Mouse (Mus musculus) myocyte (in vitro differentiated cells): Measurements from ENCODE around the gene Tead3. TPM values are rescaled to one million over a fixed set of nuclear protein-coding genes. Genes with fewer than 3 reads are reported as not detected.

Source experiments
- H3K27me3 ChIP-seq: one replicate; pipeline ENCODE4 v1.6.1; 2011; ENCODE audit not compliant: control insufficient read depth, insufficient read depth, insufficient read length
- H3K36me3 ChIP-seq: one replicate; pipeline ENCODE4 v1.6.1; 2011; ENCODE audit not compliant: control insufficient read depth, insufficient read depth
- H3K4me2 ChIP-seq: one replicate; pipeline ENCODE4 v1.6.1; 2011; ENCODE audit warnings: low read depth, control low read depth
- H3K4me3 ChIP-seq: one replicate; pipeline ENCODE4 v1.5.1; 2011; ENCODE audit warnings: mild to moderate bottlenecking, control low read depth, moderate library complexity
- H3K79me2 ChIP-seq: one replicate; pipeline ENCODE4 v1.6.1; 2011; ENCODE audit not compliant: control insufficient read depth, insufficient read depth
- H3ac ChIP-seq: one replicate; pipeline ENCODE4 v1.6.1; 2011; ENCODE audit not compliant: control insufficient read depth, insufficient read length
- CEBPB ChIP-seq: IDR thresholded peaks from 2 replicates; pipeline ENCODE4 v1.6.1; 2011; ENCODE audit warnings: mild to moderate bottlenecking, moderate library complexity; ENCODE audit not compliant: poor library complexity, insufficient read depth, severe bottlenecking
- E2F4 ChIP-seq: IDR thresholded peaks from one replicate; pipeline ENCODE4 v1.6.1; 2011; ENCODE audit warnings: mild to moderate bottlenecking, control low read depth, moderate library complexity; ENCODE audit not compliant: insufficient read depth
- MAX ChIP-seq: IDR thresholded peaks from one replicate; pipeline ENCODE4 v1.6.1; 2011; ENCODE audit warnings: low read depth, mild to moderate bottlenecking, control low read depth
- MYOD1 ChIP-seq, 3 experiments: IDR thresholded peaks; one replicate each; pipeline ENCODE4 v1.6.1; 2011; ENCODE audit warnings: control low read depth in 2 of 3, low read depth in 2 of 3, mild to moderate bottlenecking in 2 of 3, moderate library complexity in 1 of 3; ENCODE audit not compliant: insufficient read length in 2 of 3, control insufficient read depth in 1 of 3
- MYOG ChIP-seq, 3 experiments: IDR thresholded peaks; one replicate each; pipeline ENCODE4 v1.6.1; 2011; ENCODE audit warnings: control low read depth in 2 of 3, low read depth in 2 of 3, mild to moderate bottlenecking in 2 of 3; ENCODE audit not compliant: insufficient read length in 2 of 3, control insufficient read depth in 1 of 3, insufficient read depth in 1 of 3
- POLR2A ChIP-seq: IDR thresholded peaks from one replicate; pipeline ENCODE4 v1.6.1; 2011; ENCODE audit warnings: low read depth, mild to moderate bottlenecking, control low read depth, moderate library complexity; ENCODE audit not compliant: insufficient read length
- POLR2AphosphoS2 ChIP-seq: IDR thresholded peaks from one replicate; pipeline ENCODE4 v1.6.1; 2011; ENCODE audit warnings: low read depth, control low read depth; ENCODE audit not compliant: insufficient read length
- REST ChIP-seq: IDR thresholded peaks from one replicate; pipeline ENCODE4 v1.6.1; 2011; ENCODE audit warnings: mild to moderate bottlenecking, control low read depth, moderate library complexity; ENCODE audit not compliant: insufficient read depth, insufficient read length
- SRF ChIP-seq: IDR thresholded peaks from one replicate; pipeline ENCODE4 v1.6.1; 2011; ENCODE audit warnings: low read depth; ENCODE audit not compliant: control insufficient read depth, insufficient read length
- TCF12 ChIP-seq: IDR thresholded peaks from one replicate; pipeline ENCODE4 v1.6.1; 2011; ENCODE audit warnings: mild to moderate bottlenecking, control low read depth; ENCODE audit not compliant: poor library complexity, insufficient read depth, severe bottlenecking
- TCF3 ChIP-seq: IDR thresholded peaks from one replicate; pipeline ENCODE4 v1.6.1; 2011; ENCODE audit warnings: low read depth, control low read depth; ENCODE audit not compliant: insufficient read length
- USF1 ChIP-seq: IDR thresholded peaks from one replicate; pipeline ENCODE4 v1.6.1; 2011; ENCODE audit warnings: low read depth, mild to moderate bottlenecking, control low read depth, moderate library complexity
- polyA plus RNA-seq: library from polyadenylated mRNA; unstranded; fragments of >200 nt; fragmentation: generic; extraction: Trizol; gene quantifications from one replicate; pipeline ENCODE4 v1.2.1, GENCODE M21; 2012; ENCODE audit warnings: missing spikeins

Tead3 gene
- polyA plus RNA-seq, 1 experiment = 20.1 TPM

- H3K27me3 ChIP-seq = no peaks in the 10 kb centered on the region
- H3K79me2 ChIP-seq = peaks cover 15% of the 10 kb centered on the region
- TF ChIP-seq SRF (no peak), USF1 (no peak), POLR2A (no peak), E2F4 (no peak), TCF3 (no peak), TCF12 (no peak), MYOG (IDR thresholded peaks at IDR 0.05; ENCODE audit: control insufficient read depth in 1 of 3, insufficient read depth in 1 of 3, insufficient read length in 2 of 3, low read depth in 2 of 3) (no peak), MYOD1 (IDR thresholded peaks at IDR 0.05; ENCODE audit: control insufficient read depth in 1 of 3, insufficient read length in 2 of 3, low read depth in 2 of 3) (no peak), CEBPB (no peak)
- peaks cover 3% of the 10 kb centered on the region for H3K36me3 ChIP-seq
- no peak overlapping the region for H3K4me2 ChIP-seq
- H3ac ChIP-seq = no peak overlapping the region
- no peak overlapping the region for H3K4me3 ChIP-seq
Observed at GRCm38 (mm10) chr17:28317725-28318124, 32.9 kb downstream of the Tead3 start.

- TF ChIP-seq MYOG (IDR thresholded peaks at IDR 0.05; ENCODE audit: control insufficient read depth in 1 of 3, insufficient read depth in 1 of 3, insufficient read length in 2 of 3, low read depth in 2 of 3) (no peak), TCF3 (no peak), E2F4 (no peak), REST (no peak), POLR2A (no peak), CEBPB (no peak), POLR2AphosphoS2 (no peak), USF1 (no peak), SRF (no peak), MYOD1 (IDR thresholded peaks at IDR 0.05; ENCODE audit: control insufficient read depth in 1 of 3, insufficient read length in 2 of 3, low read depth in 2 of 3) (no peak), MAX (no peak)
- Histone ChIP-seq H3ac (no peak overlapping the region), H3K4me2 (no peak overlapping the region), H3K79me2 (peaks cover 15% of the 10 kb centered on the region), H3K27me3 (no peaks in the 10 kb centered on the region), H3K4me3 (no peak overlapping the region), H3K36me3 (no peaks in the 10 kb centered on the region)
Observed at GRCm38 (mm10) chr17:28317091-28317490, 33.5 kb downstream of the Tead3 start.

DNA sequence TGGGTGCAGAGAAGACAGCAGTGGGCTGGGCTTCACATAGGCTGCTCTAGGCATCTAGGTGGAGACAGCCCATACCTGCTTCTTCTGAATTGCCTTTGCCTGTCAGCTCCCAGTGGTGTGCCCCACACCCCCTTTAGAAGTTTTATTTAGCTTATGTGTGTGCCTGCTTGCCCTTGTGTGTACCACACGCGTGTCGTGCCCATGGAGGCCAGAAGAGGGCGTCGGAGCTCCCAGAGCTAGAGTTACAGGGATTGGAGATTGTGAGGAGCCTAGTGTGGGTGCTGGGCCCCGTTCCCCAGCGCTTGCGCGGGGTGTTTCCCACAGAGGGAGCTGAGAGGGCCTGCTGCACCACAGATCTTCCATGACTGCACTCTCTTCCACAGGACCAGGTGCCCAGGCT is 34.1 kb downstream of the Tead3 start:
- Histone ChIP-seq H3K79me2 (peaks cover 15% of the 10 kb centered on the region), H3K27me3 (no peaks in the 10 kb centered on the region), H3K4me2 (no peak overlapping the region), H3K36me3 (no peaks in the 10 kb centered on the region), H3K4me3 (no peak overlapping the region), H3ac (no peak overlapping the region)
- TF ChIP-seq MYOD1 (IDR thresholded peaks at IDR 0.05; ENCODE audit: control insufficient read depth in 1 of 3, insufficient read length in 2 of 3, low read depth in 2 of 3) (no peak), E2F4 (no peak), POLR2A (no peak), MYOG (IDR thresholded peaks at IDR 0.05; ENCODE audit: control insufficient read depth in 1 of 3, insufficient read depth in 1 of 3, insufficient read length in 2 of 3, low read depth in 2 of 3) (no peak), TCF12 (no peak), USF1 (no peak), CEBPB (no peak), TCF3 (no peak), MAX (no peak), POLR2AphosphoS2 (no peak), REST (no peak), SRF (no peak)

- Histone ChIP-seq H3K27me3 (no peaks in the 10 kb centered on the region), H3K36me3 (no peaks in the 10 kb centered on the region), H3K79me2 (peaks cover 15% of the 10 kb centered on the region), H3ac (no peak overlapping the region), H3K4me3 (no peak overlapping the region), H3K4me2 (no peak overlapping the region)
- TF ChIP-seq MYOD1 (IDR thresholded peaks at IDR 0.05; ENCODE audit: control insufficient read depth in 1 of 3, insufficient read length in 2 of 3, low read depth in 2 of 3) (no peak), SRF (no peak), MAX (no peak), E2F4 (no peak), POLR2A (no peak), USF1 (no peak), TCF12 (no peak), CEBPB (no peak), TCF3 (no peak), REST (no peak), POLR2AphosphoS2 (no peak), MYOG (IDR thresholded peaks at IDR 0.05; ENCODE audit: control insufficient read depth in 1 of 3, insufficient read depth in 1 of 3, insufficient read length in 2 of 3, low read depth in 2 of 3) (no peak)
Observed at GRCm38 (mm10) chr17:28315611-28316160, 34.9 kb downstream of the Tead3 start.

DNA sequence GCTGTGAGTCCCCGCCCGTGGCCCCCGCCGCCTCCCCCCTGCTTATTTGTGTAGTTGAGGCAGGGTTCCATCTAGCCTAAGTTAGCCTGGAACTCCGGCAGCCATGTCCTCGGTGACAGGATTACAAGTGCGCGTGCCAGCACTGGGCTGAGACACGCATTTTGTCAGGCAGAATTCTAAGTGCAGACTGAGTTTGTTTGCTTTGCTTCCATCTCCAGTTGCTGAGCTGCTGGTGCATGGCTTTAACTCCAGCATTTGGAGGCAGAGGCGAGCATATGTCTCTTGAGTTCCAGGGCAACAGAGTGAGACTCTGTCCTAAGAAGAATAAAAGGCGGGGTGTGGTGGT is 36.8 kb downstream of the Tead3 start:
- TF ChIP-seq MAX (no peak), MYOG (IDR thresholded peaks at IDR 0.05; ENCODE audit: control insufficient read depth in 1 of 3, insufficient read depth in 1 of 3, insufficient read length in 2 of 3, low read depth in 2 of 3) (no peak), MYOD1 (IDR thresholded peaks at IDR 0.05; ENCODE audit: control insufficient read depth in 1 of 3, insufficient read length in 2 of 3, low read depth in 2 of 3) (no peak), E2F4 (no peak), POLR2AphosphoS2 (no peak), TCF3 (no peak), USF1 (no peak), SRF (no peak), TCF12 (no peak), POLR2A (no peak), REST (no peak), CEBPB (no peak)

More for the DNA sequence above, 36.8 kb downstream of the Tead3 start:
- H3K4me3 ChIP-seq = peak overlapping the region; percentile 38
- no peaks in the 10 kb centered on the region for H3K36me3 ChIP-seq
- H3K27me3 ChIP-seq = no peaks in the 10 kb centered on the region
- H3ac ChIP-seq = peak overlapping the region; percentile 62
- H3K4me2 ChIP-seq = peak overlapping the region; percentile 78
- H3K79me2 ChIP-seq = peaks cover 15% of the 10 kb centered on the region
